Mouse (Mus musculus): ENCODE measurements around the gene Col23a1. TPM values are rescaled to one million over a fixed set of nuclear protein-coding genes. Genes with fewer than 3 reads are reported as not detected.

Gene Col23a1
- polyA plus RNA-seq, 1 experiment from 2014 or later, result 6.8 TPM

GRCm38 (mm10) chr11:51400356-51400755 lies 110.6 kb downstream of the Col23a1 start:
- Histone ChIP-seq H3K4me2 (no peak overlapping the region), H3K4me3 (replicated peaks) (no peak overlapping the region), H3K4me1 (no peaks in the 10 kb centered on the region), H3K27me3 (no peaks in the 10 kb centered on the region), H3K9ac (no peak overlapping the region), H3K9me3 (no peaks in the 10 kb centered on the region), H3K27ac (no peak overlapping the region), H3K36me3 (replicated peaks) (no peaks in the 10 kb centered on the region)
- WGBS, result 92% methylated on average over 11 of the region's 11 CpGs
- ATAC-seq (ENCODE audit: low FRiP score), result no peak

- Histone ChIP-seq H3K4me3 (replicated peaks) (no peak overlapping the region), H3K36me3 (replicated peaks) (no peaks in the 10 kb centered on the region), H3K4me2 (no peak overlapping the region), H3K9me3 (no peaks in the 10 kb centered on the region), H3K4me1 (no peaks in the 10 kb centered on the region), H3K9ac (no peak overlapping the region), H3K27me3 (no peaks in the 10 kb centered on the region), H3K27ac (no peak overlapping the region)
- no peak for ATAC-seq (ENCODE audit: low FRiP score)
- WGBS, result 79% methylated on average over 10 of the region's 10 CpGs
These were observed 111.9 kb downstream of the Col23a1 start for GRCm38 (mm10) chr11:51401481-51402128.

DNA sequence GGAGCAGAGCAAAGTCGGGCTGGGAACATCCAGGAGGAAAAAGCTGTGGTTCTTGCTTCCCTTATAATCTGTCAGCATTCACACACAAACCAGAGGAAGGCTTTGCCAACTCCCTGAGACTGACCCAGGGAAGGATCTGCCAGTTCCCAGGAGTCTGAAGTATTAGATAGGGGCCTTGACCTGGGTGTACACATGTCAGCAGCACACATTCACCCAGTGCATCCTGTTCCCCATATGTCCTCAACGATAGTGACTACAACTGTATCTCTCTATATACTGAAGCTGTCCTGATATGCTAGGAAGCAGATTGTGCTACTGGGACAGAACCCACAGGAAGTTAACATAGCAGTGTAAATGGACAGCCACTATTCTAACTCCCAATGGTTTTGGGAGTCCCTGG lies 114.2 kb downstream of the Col23a1 start:
- Histone ChIP-seq H3K36me3 (replicated peaks) (no peaks in the 10 kb centered on the region), H3K27me3 (no peaks in the 10 kb centered on the region), H3K9ac (no peak overlapping the region), H3K4me1 (no peaks in the 10 kb centered on the region), H3K27ac (no peak overlapping the region), H3K4me2 (no peak overlapping the region), H3K9me3 (no peaks in the 10 kb centered on the region), H3K4me3 (replicated peaks) (no peak overlapping the region)
- WGBS, result 78% methylated on average over 2 of the region's 2 CpGs
- ATAC-seq (ENCODE audit: low FRiP score), result no peak

GRCm38 (mm10) chr11:51404865-51405440 lies 115.2 kb downstream of the Col23a1 start:
- whole genome bisulfite sequencing, result 88% methylated on average over 5 of the region's 5 CpGs

GRCm38 (mm10) chr11:51406531-51406930 lies 116.8 kb downstream of the Col23a1 start:
- no peaks in the 10 kb centered on the region for H3K27me3 ChIP-seq
- no peaks in the 10 kb centered on the region; the same call in 1 of the 2 replicates for H3K4me1 ChIP-seq
- H3K4me3 ChIP-seq (replicated peaks), result no peak overlapping the region
- 53% methylated on average over 8 of the region's 8 CpGs for WGBS
- ATAC-seq (ENCODE audit: low FRiP score), result no peak
- no peaks in the 10 kb centered on the region for H3K9me3 ChIP-seq
- no peak overlapping the region for H3K4me2 ChIP-seq
- H3K27ac ChIP-seq, result no peak overlapping the region
- H3K36me3 ChIP-seq (replicated peaks), result no peaks in the 10 kb centered on the region
- H3K9ac ChIP-seq, result no peak overlapping the region

More at GRCm38 (mm10) chr11:51404865-51405440, 115.2 kb downstream of the Col23a1 start:
- no peak overlapping the region for H3K4me3 ChIP-seq (replicated peaks)
- no peaks in the 10 kb centered on the region for H3K9me3 ChIP-seq
- no peak overlapping the region for H3K27ac ChIP-seq
- H3K9ac ChIP-seq, result no peak overlapping the region
- H3K36me3 ChIP-seq (replicated peaks), result no peaks in the 10 kb centered on the region
- no peak for ATAC-seq (ENCODE audit: low FRiP score)
- no peak overlapping the region for H3K4me2 ChIP-seq
- no peaks in the 10 kb centered on the region for H3K4me1 ChIP-seq
- no peaks in the 10 kb centered on the region for H3K27me3 ChIP-seq

DNA sequence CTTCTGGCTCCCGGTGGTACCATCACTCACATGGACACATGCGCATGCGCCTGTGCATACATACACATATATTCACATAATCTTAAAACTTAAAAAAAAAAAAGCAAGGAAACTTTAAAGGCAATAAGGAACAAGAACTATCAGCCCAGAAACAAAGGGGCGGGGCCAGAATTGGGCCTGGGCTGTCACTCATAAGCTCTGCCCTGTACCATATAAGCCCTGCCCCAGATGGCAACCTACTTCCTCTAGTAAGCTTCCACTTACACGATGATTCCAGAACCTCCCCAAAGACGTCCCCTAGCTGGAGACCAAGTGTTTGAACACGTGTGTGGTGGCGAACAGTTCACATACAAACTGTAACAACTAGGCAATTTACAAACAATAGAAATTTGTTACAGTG lies 117.6 kb downstream of the Col23a1 start:
- Histone ChIP-seq H3K9me3 (no peaks in the 10 kb centered on the region), H3K27ac (no peak overlapping the region), H3K4me1 (no peaks in the 10 kb centered on the region; the same call in 1 of the 2 replicates), H3K4me3 (replicated peaks) (no peak overlapping the region), H3K9ac (no peak overlapping the region), H3K27me3 (no peaks in the 10 kb centered on the region), H3K4me2 (no peak overlapping the region), H3K36me3 (replicated peaks) (no peaks in the 10 kb centered on the region)
- 91% methylated on average over 8 of the region's 8 CpGs for WGBS
- ATAC-seq (ENCODE audit: low FRiP score), result no peak

GRCm38 (mm10) chr11:51410771-51411170 lies 121.1 kb downstream of the Col23a1 start:
- Histone ChIP-seq H3K4me1 (no peaks in the 10 kb centered on the region; the same call in 1 of the 2 replicates), H3K9ac (no peak overlapping the region), H3K4me2 (no peak overlapping the region), H3K9me3 (no peaks in the 10 kb centered on the region), H3K27me3 (no peaks in the 10 kb centered on the region), H3K4me3 (replicated peaks) (no peak overlapping the region), H3K27ac (no peak overlapping the region), H3K36me3 (replicated peaks) (no peaks in the 10 kb centered on the region)
- 78% methylated on average over 12 of the region's 12 CpGs for WGBS
- ATAC-seq (ENCODE audit: low FRiP score), result no peak

DNA sequence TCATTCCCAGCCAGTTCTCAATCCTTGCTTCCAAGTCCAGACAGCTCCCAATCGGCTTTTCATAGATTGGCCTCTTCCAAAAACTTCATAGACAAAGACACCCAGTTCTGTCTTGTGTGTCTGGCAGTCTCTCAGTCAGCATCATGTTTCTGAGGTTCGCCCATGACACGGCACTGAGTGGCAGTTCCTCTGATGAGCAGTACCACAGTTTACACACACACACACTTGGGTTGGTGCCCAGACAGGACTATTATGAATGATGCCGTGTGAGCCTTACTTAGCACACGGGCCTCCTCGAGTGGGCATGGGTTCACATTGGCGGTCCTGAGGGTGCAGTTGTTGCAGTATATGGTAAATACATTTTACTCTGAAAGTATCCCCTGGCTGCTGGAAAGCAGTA lies 124.8 kb downstream of the Col23a1 start:
- Histone ChIP-seq H3K4me3 (replicated peaks) (no peak overlapping the region), H3K4me1 (peaks cover 5% of the 10 kb centered on the region), H3K36me3 (replicated peaks) (no peaks in the 10 kb centered on the region), H3K4me2 (no peak overlapping the region), H3K9me3 (no peaks in the 10 kb centered on the region), H3K27ac (no peak overlapping the region), H3K27me3 (no peaks in the 10 kb centered on the region), H3K9ac (no peak overlapping the region)
- WGBS, result 87% methylated on average over 7 of the region's 7 CpGs
- ATAC-seq (ENCODE audit: low FRiP score), result no peak

DNA sequence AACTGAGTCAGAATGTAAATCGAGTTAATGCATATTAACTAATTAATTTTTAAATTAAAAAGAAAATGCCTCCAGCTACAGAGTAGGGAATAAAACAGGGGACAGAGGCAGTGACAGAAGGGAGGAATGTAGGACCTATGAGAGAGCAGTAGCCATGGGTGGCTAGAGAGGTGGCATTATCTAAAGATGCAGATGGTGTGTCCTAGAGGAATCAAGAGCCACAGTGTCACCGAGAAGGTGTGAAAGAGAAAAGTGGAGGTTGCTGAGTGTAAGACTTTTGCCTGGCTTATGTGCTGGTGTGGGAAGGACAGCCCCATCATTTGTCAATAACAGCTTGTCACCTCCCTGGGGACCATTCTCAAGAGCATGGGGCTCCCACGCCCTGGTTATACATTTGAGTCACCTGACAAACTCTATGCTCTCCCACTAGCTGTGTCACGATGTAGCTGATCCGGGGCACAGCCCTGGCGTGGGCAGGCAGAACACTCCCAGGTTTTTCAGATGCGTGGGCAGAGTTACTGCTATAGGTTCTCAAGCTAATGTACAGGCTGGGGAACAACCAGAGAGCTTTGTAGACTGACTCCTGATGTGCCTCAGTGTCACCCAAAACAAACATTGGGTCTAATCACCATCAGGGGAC lies 125.4 kb downstream of the Col23a1 start:
- H3K27ac ChIP-seq, result no peak overlapping the region
- WGBS, result 86% methylated on average over 7 of the region's 7 CpGs
- no peak overlapping the region for H3K4me2 ChIP-seq
- peaks cover 5% of the 10 kb centered on the region for H3K4me1 ChIP-seq
- H3K27me3 ChIP-seq, result no peaks in the 10 kb centered on the region
- ATAC-seq (ENCODE audit: low FRiP score), result no peak
- H3K9me3 ChIP-seq, result no peaks in the 10 kb centered on the region
- no peak overlapping the region for H3K4me3 ChIP-seq (replicated peaks)
- no peak overlapping the region for H3K9ac ChIP-seq
- no peaks in the 10 kb centered on the region for H3K36me3 ChIP-seq (replicated peaks)

DNA sequence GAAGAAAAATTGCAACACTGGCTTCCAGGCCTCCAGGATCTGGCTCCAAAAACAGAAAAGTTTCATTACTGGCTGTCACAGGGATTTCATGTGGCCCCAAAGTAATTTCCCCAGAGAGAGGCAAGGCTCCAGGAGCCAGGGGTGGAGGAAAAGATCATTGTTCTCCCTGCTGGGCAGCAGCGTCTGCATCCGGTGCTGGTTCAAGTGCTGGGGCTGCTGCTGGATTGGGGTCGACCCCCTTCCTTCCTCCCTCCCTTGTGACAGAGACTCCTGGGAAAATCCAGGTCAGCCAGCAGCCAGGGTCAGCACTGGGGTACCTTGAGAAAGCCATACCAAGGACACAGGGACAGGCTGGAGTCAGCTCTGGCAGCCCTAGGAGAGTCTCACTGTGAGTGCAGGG lies 129.1 kb downstream of the Col23a1 start:
- 27% methylated on average over 3 of the region's 3 CpGs for WGBS
- H3K9me3 ChIP-seq, result no peaks in the 10 kb centered on the region
- no peak overlapping the region for H3K27ac ChIP-seq
- ATAC-seq (ENCODE audit: low FRiP score), result no peak
- H3K36me3 ChIP-seq (replicated peaks), result no peaks in the 10 kb centered on the region
- H3K4me3 ChIP-seq (replicated peaks), result no peak overlapping the region
- no peak overlapping the region for H3K9ac ChIP-seq
- H3K27me3 ChIP-seq, result no peaks in the 10 kb centered on the region
- H3K4me1 ChIP-seq, result peaks cover 5% of the 10 kb centered on the region; the same call in 1 of the 2 replicates
- no peak overlapping the region for H3K4me2 ChIP-seq

DNA sequence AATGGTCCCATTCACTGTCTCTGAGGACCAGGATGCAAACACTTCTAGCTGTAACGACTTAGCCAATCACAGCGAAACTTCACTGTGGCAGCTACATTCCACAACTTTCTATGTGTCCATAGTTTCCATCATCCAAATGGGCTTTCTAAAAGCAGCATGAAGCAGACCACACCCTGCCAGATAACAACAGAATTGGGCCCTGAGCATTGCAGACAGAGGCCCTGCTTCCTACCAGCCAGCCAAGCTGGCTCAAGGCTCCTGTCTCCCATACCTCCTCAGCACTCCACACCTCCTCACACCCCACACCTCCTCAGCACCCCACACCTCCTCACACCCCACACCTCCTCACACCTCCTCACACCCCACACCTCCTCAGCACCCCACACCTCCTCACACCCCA lies 132.2 kb downstream of the Col23a1 start:
- no peaks in the 10 kb centered on the region for H3K9me3 ChIP-seq
- H3K4me3 ChIP-seq (replicated peaks), result no peak overlapping the region
- H3K27ac ChIP-seq, result no peak overlapping the region
- no peaks in the 10 kb centered on the region for H3K36me3 ChIP-seq (replicated peaks)
- H3K27me3 ChIP-seq, result no peaks in the 10 kb centered on the region
- peaks cover 5% of the 10 kb centered on the region; the same call in 1 of the 2 replicates for H3K4me1 ChIP-seq
- WGBS, result 89% methylated on average over 2 of the region's 2 CpGs
- H3K9ac ChIP-seq, result no peak overlapping the region
- ATAC-seq (ENCODE audit: low FRiP score), result no peak
- no peak overlapping the region for H3K4me2 ChIP-seq

DNA sequence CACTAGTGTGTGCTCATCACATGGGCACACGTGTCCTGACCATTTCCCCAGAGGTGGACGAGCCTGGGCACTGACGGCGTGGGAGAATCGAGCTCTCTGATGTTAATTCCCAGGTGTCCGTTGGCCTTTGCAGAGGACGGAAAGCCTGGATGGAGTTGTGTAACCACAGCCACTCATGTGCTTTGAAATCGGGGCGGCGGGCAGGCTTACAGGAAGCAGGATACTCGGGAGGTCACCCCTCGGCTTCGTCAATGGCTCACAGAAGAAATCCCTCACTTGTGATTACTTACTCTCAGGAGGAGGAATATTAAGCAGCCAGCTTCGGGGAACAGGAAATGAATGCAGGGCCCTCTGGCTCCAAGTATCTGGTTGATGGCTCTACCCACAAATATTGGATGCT lies 133.0 kb downstream of the Col23a1 start:
- no peak for ATAC-seq (ENCODE audit: low FRiP score)
- WGBS, result 82% methylated on average over 14 of the region's 14 CpGs

DNA sequence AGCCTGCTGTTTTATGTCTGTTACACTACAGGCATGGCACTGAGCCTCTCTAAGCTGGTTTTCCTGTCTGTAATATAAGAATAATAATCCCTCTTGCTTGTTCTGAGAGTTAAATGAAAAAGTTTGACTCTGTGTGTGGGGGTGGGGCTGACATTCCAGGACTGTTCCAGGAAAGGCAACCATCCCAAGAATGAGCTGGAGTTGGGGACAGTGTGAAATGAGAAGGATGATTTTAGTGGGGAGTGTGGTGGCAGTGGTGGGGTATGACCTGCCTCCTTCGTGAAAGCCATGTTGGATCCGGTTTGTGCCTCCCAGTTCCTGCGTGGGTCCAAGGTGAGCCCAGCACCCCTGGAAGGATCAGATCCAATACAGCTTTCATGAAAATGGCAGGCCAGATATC lies 136.4 kb downstream of the Col23a1 start:
- WGBS, result 90% methylated on average over 3 of the region's 3 CpGs
- no peak overlapping the region for H3K4me3 ChIP-seq (replicated peaks)

More for the DNA sequence above, 133.0 kb downstream of the Col23a1 start:
- H3K4me1 ChIP-seq, result peaks cover 5% of the 10 kb centered on the region; the same call in 1 of the 2 replicates
- no peaks in the 10 kb centered on the region for H3K9me3 ChIP-seq
- H3K27me3 ChIP-seq, result no peaks in the 10 kb centered on the region
- no peaks in the 10 kb centered on the region for H3K36me3 ChIP-seq (replicated peaks)
- H3K4me2 ChIP-seq, result no peak overlapping the region
- H3K9ac ChIP-seq, result no peak overlapping the region
- no peak overlapping the region for H3K27ac ChIP-seq
- H3K4me3 ChIP-seq (replicated peaks), result no peak overlapping the region

More for the DNA sequence above, 136.4 kb downstream of the Col23a1 start:
- no peaks in the 10 kb centered on the region for H3K36me3 ChIP-seq (replicated peaks)
- H3K27ac ChIP-seq, result no peak overlapping the region
- ATAC-seq (ENCODE audit: low FRiP score), result no peak
- H3K9ac ChIP-seq, result no peak overlapping the region
- H3K4me2 ChIP-seq, result no peak overlapping the region
- H3K9me3 ChIP-seq, result no peaks in the 10 kb centered on the region
- peaks cover 10% of the 10 kb centered on the region for H3K4me1 ChIP-seq
- no peaks in the 10 kb centered on the region for H3K27me3 ChIP-seq
